Mouse (Mus musculus): ENCODE measurements around the gene Dennd1a. TPM values are rescaled to one million over a fixed set of nuclear protein-coding genes. Genes with fewer than 3 reads are reported as not detected.

The Dennd1a gene
- polyA plus RNA-seq, 1 experiment = 17.5 TPM

DNA sequence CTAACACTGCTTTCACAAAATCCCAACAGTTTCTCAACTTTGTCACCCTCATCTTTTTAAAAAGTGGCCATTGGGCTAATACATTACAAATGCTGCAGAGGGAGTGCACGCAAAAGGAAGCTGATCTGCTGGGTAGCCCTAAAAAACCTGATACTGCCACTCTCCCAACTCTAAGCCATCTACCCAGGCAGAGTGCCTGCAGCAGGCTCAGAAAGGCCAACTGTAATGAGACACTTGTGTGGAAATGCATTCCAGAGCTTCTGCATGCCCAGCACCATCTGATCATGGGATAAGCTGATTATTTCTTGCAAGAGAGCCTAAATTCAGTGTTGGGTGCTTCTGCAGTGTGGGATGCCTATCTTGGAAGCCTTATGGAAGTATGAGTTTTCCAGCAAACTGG is 49.6 kb downstream of the Dennd1a start:
- Histone ChIP-seq H3K27me3 (ENCODE audit: control insufficient read depth, insufficient read depth, low read length) (no peaks in the 10 kb centered on the region), H3K36me3 (ENCODE audit: control insufficient read depth, insufficient read depth, low read length) (no peaks in the 10 kb centered on the region), H3K27ac (ENCODE audit: insufficient read depth, low read length) (no peak overlapping the region), H3K4me1 (ENCODE audit: control insufficient read depth, insufficient read depth, insufficient read length) (no peaks in the 10 kb centered on the region), H3K4me3 (ENCODE audit: extremely low read depth, insufficient read depth, insufficient read length) (no peak overlapping the region)
- TF ChIP-seq POLR2A (IDR thresholded peaks at IDR 0.05; ENCODE audit: low read depth, low read length) (no peak), CTCF (IDR thresholded peaks at IDR 0.05; ENCODE audit: extremely low read depth, insufficient read depth, insufficient read length, insufficient replicate concordance) (no peak)
- no peak for DNase-seq (ENCODE audit: low read depth in 1 of 2, low spot score in 2 of 2)
- 100% methylated on average over 1 of the region's 1 CpGs for WGBS

DNA sequence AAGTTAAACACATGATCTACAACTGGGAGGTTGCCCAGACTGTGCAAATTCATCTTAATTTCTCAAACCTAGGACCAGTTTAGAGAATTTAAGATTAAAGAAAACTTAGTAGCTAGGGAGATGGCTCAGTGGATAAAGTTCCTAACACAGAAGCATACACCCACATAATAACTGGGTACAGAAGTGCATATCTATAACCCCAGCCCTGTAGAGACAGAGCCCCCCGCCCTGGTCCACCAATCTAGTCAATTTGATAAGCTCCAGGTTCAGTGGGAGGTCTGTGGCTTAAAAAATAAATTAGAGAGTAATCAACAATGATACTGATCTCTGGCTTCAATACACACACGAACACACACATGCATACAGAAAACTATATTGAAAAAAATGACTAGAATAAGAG is 51.6 kb downstream of the Dennd1a start:
- TF ChIP-seq POLR2A (IDR thresholded peaks at IDR 0.05; ENCODE audit: low read depth, low read length) (no peak), CTCF (IDR thresholded peaks at IDR 0.05; ENCODE audit: extremely low read depth, insufficient read depth, insufficient read length, insufficient replicate concordance) (no peak)
- Histone ChIP-seq H3K36me3 (ENCODE audit: control insufficient read depth, insufficient read depth, low read length) (no peaks in the 10 kb centered on the region), H3K4me3 (ENCODE audit: extremely low read depth, insufficient read depth, insufficient read length) (no peak overlapping the region), H3K27me3 (ENCODE audit: control insufficient read depth, insufficient read depth, low read length) (no peaks in the 10 kb centered on the region), H3K4me1 (ENCODE audit: control insufficient read depth, insufficient read depth, insufficient read length) (no peaks in the 10 kb centered on the region), H3K27ac (ENCODE audit: insufficient read depth, low read length) (no peak overlapping the region)
- WGBS = 83% methylated on average over 2 of the region's 2 CpGs
- no peak for DNase-seq (ENCODE audit: low read depth in 1 of 2, low spot score in 2 of 2)

DNA sequence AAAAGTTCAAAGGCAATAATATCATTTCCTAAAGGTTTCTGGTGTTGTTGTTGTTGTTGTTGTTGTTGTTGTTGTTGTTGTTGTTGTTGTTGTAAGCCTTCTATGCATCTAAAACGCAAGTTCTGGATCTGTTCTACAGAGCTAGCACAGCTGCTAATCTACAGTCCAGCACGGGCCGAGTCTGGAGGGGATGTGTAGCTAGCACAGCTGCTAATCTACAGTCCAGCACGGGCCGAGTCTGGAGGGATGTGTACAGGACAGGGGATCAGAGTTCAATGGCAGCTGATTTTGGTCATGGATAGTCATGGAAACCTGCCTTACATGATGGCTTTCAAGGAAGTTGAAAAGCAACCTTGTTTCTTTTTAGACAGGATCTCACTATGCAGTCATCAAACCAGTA is 57.3 kb downstream of the Dennd1a start:
- no peak for DNase-seq (ENCODE audit: low read depth in 1 of 2, low spot score in 2 of 2)

DNA sequence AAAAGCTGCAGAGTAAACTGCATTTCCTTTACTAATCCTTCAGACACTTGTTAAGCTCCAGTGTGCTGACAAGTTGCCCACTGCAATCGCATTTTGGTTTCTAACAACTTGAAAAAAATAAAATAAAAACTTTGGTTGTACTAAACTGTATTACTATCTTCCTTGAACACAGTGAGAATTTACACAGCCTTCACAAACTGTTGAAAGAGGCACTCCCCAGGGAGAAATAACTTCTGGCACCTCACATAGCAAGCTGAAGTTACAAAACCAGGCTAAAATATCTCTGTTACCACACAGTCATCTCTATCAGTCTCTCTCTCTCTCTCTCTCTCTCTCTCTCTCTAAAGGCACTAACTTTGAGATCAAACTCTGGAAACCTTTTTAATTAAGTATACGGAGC is 63.4 kb downstream of the Dennd1a start:
- TF ChIP-seq CTCF (IDR thresholded peaks at IDR 0.05; ENCODE audit: extremely low read depth, insufficient read depth, insufficient read length, insufficient replicate concordance) (no peak), POLR2A (IDR thresholded peaks at IDR 0.05; ENCODE audit: low read depth, low read length) (no peak)
- H3K36me3 ChIP-seq (ENCODE audit: control insufficient read depth, insufficient read depth, low read length) = no peaks in the 10 kb centered on the region; the same call in 1 of the 2 replicates
- H3K4me1 ChIP-seq (ENCODE audit: control insufficient read depth, insufficient read depth, insufficient read length) = no peaks in the 10 kb centered on the region; the same call in 1 of the 2 replicates
- H3K27ac ChIP-seq (ENCODE audit: insufficient read depth, low read length) = no peak overlapping the region
- WGBS = 87% methylated on average over 2 of the region's 2 CpGs
- no peaks in the 10 kb centered on the region for H3K27me3 ChIP-seq (ENCODE audit: control insufficient read depth, insufficient read depth, low read length)
- DNase-seq (ENCODE audit: low read depth in 1 of 2, low spot score in 2 of 2) = no peak
- H3K4me3 ChIP-seq (ENCODE audit: extremely low read depth, insufficient read depth, insufficient read length) = no peak overlapping the region

More for the DNA sequence above, 57.3 kb downstream of the Dennd1a start:
- no peaks in the 10 kb centered on the region for H3K27me3 ChIP-seq (ENCODE audit: control insufficient read depth, insufficient read depth, low read length)
- H3K4me1 ChIP-seq (ENCODE audit: control insufficient read depth, insufficient read depth, insufficient read length) = no peaks in the 10 kb centered on the region
- TF ChIP-seq CTCF (IDR thresholded peaks at IDR 0.05; ENCODE audit: extremely low read depth, insufficient read depth, insufficient read length, insufficient replicate concordance) (no peak), POLR2A (IDR thresholded peaks at IDR 0.05; ENCODE audit: low read depth, low read length) (no peak)
- 86% methylated on average over 5 of the region's 5 CpGs for WGBS
- no peak overlapping the region for H3K27ac ChIP-seq (ENCODE audit: insufficient read depth, low read length)
- H3K36me3 ChIP-seq (ENCODE audit: control insufficient read depth, insufficient read depth, low read length) = no peaks in the 10 kb centered on the region; the same call in 1 of the 2 replicates
- no peak overlapping the region; the same call in 1 of the 2 replicates for H3K4me3 ChIP-seq (ENCODE audit: extremely low read depth, insufficient read depth, insufficient read length)

GRCm38 (mm10) chr2:38221461-38221860 is 65.7 kb downstream of the Dennd1a start:
- no peak for DNase-seq (ENCODE audit: low read depth in 1 of 2, low spot score in 2 of 2)
- TF ChIP-seq POLR2A (IDR thresholded peaks at IDR 0.05; ENCODE audit: low read depth, low read length) (no peak), CTCF (IDR thresholded peaks at IDR 0.05; ENCODE audit: extremely low read depth, insufficient read depth, insufficient read length, insufficient replicate concordance) (no peak)
- Histone ChIP-seq H3K4me3 (ENCODE audit: extremely low read depth, insufficient read depth, insufficient read length) (no peak overlapping the region), H3K36me3 (ENCODE audit: control insufficient read depth, insufficient read depth, low read length) (no peaks in the 10 kb centered on the region; the same call in 1 of the 2 replicates), H3K4me1 (ENCODE audit: control insufficient read depth, insufficient read depth, insufficient read length) (no peaks in the 10 kb centered on the region; the same call in 1 of the 2 replicates), H3K27me3 (ENCODE audit: control insufficient read depth, insufficient read depth, low read length) (no peaks in the 10 kb centered on the region), H3K27ac (ENCODE audit: insufficient read depth, low read length) (no peak overlapping the region)

DNA sequence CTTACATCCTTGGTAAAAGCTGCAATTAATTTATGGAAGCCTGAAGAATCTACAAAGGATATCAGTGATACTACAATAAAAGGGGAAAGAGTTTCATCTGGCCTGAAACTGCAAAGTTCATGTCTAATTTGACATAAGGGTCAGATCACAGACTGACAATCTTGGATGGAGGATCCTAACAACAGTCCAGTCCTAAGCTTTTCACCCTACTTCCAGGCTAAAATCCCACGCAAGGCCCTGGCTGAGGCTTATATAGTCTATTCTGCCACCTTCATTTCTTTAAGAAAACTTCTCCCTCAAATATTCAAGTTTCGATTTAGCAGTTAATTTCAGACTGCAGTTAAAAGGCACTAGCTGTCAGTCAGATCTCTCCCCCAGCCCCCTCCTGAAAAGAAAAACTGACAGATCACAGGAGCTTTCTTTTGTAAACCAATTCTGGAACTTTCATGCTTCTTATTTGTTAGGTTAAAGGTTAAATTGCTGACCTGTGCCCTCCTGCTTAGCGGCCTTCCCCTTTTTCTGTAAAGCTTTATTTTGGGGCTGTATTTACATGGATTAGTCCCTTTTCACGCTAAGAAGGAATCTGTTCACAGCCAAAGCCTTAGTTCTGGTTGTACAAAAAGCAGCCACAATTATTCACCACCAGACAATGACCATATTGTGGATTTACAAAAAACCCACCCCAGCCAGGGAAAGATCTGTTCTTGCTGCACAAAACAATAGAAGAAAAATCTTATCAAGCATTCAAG is 66.3 kb downstream of the Dennd1a start:
- DNase-seq (ENCODE audit: low read depth in 1 of 2, low spot score in 2 of 2) = no peak
- no peaks in the 10 kb centered on the region for H3K27me3 ChIP-seq (ENCODE audit: control insufficient read depth, insufficient read depth, low read length)
- WGBS = 85% methylated on average over 4 of the region's 4 CpGs
- H3K4me1 ChIP-seq (ENCODE audit: control insufficient read depth, insufficient read depth, insufficient read length) = no peaks in the 10 kb centered on the region; the same call in 1 of the 2 replicates
- no peak overlapping the region for H3K27ac ChIP-seq (ENCODE audit: insufficient read depth, low read length)
- TF ChIP-seq CTCF (IDR thresholded peaks at IDR 0.05; ENCODE audit: extremely low read depth, insufficient read depth, insufficient read length, insufficient replicate concordance) (no peak), POLR2A (IDR thresholded peaks at IDR 0.05; ENCODE audit: low read depth, low read length) (no peak)
- no peak overlapping the region for H3K4me3 ChIP-seq (ENCODE audit: extremely low read depth, insufficient read depth, insufficient read length)
- no peaks in the 10 kb centered on the region; the same call in 1 of the 2 replicates for H3K36me3 ChIP-seq (ENCODE audit: control insufficient read depth, insufficient read depth, low read length)

- Histone ChIP-seq H3K4me1 (ENCODE audit: control insufficient read depth, insufficient read depth, insufficient read length) (no peaks in the 10 kb centered on the region; the same call in 1 of the 2 replicates), H3K36me3 (ENCODE audit: control insufficient read depth, insufficient read depth, low read length) (no peaks in the 10 kb centered on the region), H3K4me3 (ENCODE audit: extremely low read depth, insufficient read depth, insufficient read length) (no peak overlapping the region), H3K27ac (ENCODE audit: insufficient read depth, low read length) (no peak overlapping the region), H3K27me3 (ENCODE audit: control insufficient read depth, insufficient read depth, low read length) (no peaks in the 10 kb centered on the region)
- WGBS = 100% methylated on average over 2 of the region's 2 CpGs
- TF ChIP-seq POLR2A (IDR thresholded peaks at IDR 0.05; ENCODE audit: low read depth, low read length) = no peak
- TF ChIP-seq CTCF (IDR thresholded peaks at IDR 0.05; ENCODE audit: extremely low read depth, insufficient read depth, insufficient read length, insufficient replicate concordance) = no peak
- DNase-seq (ENCODE audit: low read depth in 1 of 2, low spot score in 2 of 2) = no peak
Measured at GRCm38 (mm10) chr2:38219666-38220065, 67.5 kb downstream of the Dennd1a start.

Data from spleen, adult 2 months (tissue).